Mouse (Mus musculus) ovary, postnatal 10 days (tissue): ENCODE data around the gene 9530003J23Rik.

Source experiments
- DNase-seq: peaks from one replicate; pipeline ENCODE4 v3.0.0; 2022; ENCODE audit warnings: low spot score

The 9530003J23Rik gene

DNA sequence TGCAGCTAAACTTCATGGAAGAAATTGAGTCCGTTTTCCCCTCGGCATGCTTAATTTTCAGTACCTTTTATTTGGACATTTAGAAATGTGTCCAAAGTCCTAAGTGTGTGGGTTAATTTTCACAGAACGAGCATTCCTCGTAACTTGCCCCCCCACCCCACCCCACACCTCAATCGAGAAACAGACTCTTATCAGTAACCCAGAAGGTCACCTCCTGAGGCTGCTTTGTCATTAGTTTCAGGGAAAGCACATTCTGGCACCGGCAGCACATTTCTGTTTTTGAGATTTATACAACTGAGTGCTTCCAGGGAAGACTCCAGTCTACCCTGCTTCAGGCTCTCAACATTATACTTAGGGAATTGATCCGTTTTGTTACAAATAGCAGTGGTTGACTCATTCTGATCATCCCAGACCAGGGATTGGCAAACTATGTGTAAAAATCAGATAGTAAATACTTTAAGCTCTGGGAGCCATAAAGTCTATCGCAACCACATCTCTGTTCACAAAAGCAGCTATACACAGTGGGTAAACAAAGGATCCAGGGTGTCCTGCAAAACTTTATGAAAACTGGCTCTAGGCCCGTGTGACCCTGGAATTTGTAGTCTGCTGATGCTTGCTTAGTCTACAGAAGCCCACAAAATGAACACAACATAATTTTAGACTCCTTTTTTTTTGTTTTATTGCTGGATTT lies 53.0 kb downstream of the 9530003J23Rik start:
- no peak for DNase-seq
